Mouse (Mus musculus): ENCODE measurements around the gene Cd83. TPM values are rescaled to one million over a fixed set of nuclear protein-coding genes. Genes with fewer than 3 reads are reported as not detected.

Gene Cd83
- polyA plus RNA-seq, 1 experiment from 2014 or later: 19.0 TPM

DNA sequence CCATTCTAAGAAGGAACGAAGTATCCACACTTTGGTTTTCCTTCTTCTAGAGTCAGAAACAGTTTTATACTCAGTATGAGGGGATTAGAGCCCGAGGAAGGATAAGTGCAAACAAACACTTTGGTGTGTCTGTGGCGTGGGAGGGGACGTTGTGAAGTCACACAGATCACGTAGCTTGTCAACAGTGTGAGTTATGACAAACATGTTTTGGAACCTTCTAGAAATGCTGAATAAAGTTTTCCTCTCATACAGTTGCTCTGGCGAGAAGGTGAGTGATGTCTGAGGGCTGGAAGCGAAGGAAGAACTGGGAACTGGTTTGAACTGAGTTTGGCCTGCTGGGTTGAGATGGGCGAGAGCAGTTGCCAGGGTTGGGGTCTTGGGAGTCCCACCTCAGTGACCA, 4.5 kb upstream of the Cd83 start:
- no peak for TF ChIP-seq CTCF (IDR thresholded peaks at IDR 0.05)
- TF ChIP-seq EP300 (IDR thresholded peaks at IDR 0.05): no peak
- no peak overlapping the region for H3K27ac ChIP-seq (ENCODE audit: low read length)
- ATAC-seq (no peak), DNase-seq (ENCODE audit: low spot score) (no peak)
- H3K36me3 ChIP-seq (ENCODE audit: insufficient read depth, low read length): no peaks in the 10 kb centered on the region
- no peak overlapping the region for H3K9ac ChIP-seq (replicated peaks; ENCODE audit: low read depth)
- no peak overlapping the region for H3K4me3 ChIP-seq (ENCODE audit: low read depth, low read length)
- H3K9me3 ChIP-seq (ENCODE audit: low read length): no peaks in the 10 kb centered on the region
- H3K27me3 ChIP-seq (replicated peaks; ENCODE audit: insufficient read depth, low read length): no peaks in the 10 kb centered on the region
- 82% methylated on average over 8 of the region's 8 CpGs for WGBS
- H3K4me1 ChIP-seq (ENCODE audit: insufficient read depth, low read depth, low read length): no peaks in the 10 kb centered on the region; the same call in 1 of the 2 replicates
- H3K4me2 ChIP-seq (replicated peaks; ENCODE audit: low read depth, low read length): no peak overlapping the region

GRCm38 (mm10) chr13:43785712-43786072, 1.1 kb downstream of the Cd83 start:
- peak overlapping the region; percentile 47; the same call in 1 of the 2 replicates for H3K27ac ChIP-seq (ENCODE audit: low read length)
- peak overlapping the region; percentile 36; the same call in 1 of the 2 replicates for H3K9ac ChIP-seq (replicated peaks; ENCODE audit: low read depth)
- H3K4me1 ChIP-seq (ENCODE audit: insufficient read depth, low read depth, low read length): peaks cover 14% of the 10 kb centered on the region; the same call in 1 of the 2 replicates
- H3K27me3 ChIP-seq (replicated peaks; ENCODE audit: insufficient read depth, low read length): no peaks in the 10 kb centered on the region
- peak overlapping the region; percentile 47 for H3K4me3 ChIP-seq (ENCODE audit: low read depth, low read length)
- H3K36me3 ChIP-seq (ENCODE audit: insufficient read depth, low read length): no peaks in the 10 kb centered on the region
- H3K9me3 ChIP-seq (ENCODE audit: low read length): no peaks in the 10 kb centered on the region
- no peak for DNase-seq (ENCODE audit: low spot score)
- peak overlapping the region; percentile 82 for H3K4me2 ChIP-seq (replicated peaks; ENCODE audit: low read depth, low read length)
- no peak for ATAC-seq
- TF ChIP-seq CTCF (IDR thresholded peaks at IDR 0.05) (no peak), EP300 (IDR thresholded peaks at IDR 0.05) (no peak)
- WGBS: 43% methylated on average over 8 of the region's 8 CpGs

GRCm38 (mm10) chr13:43786171-43786795, 1.7 kb downstream of the Cd83 start:
- 21% methylated on average over 12 of the region's 12 CpGs for WGBS
- ATAC-seq (peak; percentile 63), DNase-seq (ENCODE audit: low spot score) (peak; percentile 60)
- H3K4me3 ChIP-seq (ENCODE audit: low read depth, low read length): peak overlapping the region; percentile 47; the same call in 1 of the 2 replicates
- 0 out of 2 replicates have a peak overlapping the region, but pooled peaks have one; percentile 38 for H3K27ac ChIP-seq (ENCODE audit: low read length)
- H3K9ac ChIP-seq (replicated peaks; ENCODE audit: low read depth): 0 out of 2 replicates have a peak overlapping the region, but pooled peaks have one; percentile 12
- no peaks in the 10 kb centered on the region for H3K9me3 ChIP-seq (ENCODE audit: low read length)
- peaks cover 14% of the 10 kb centered on the region; the same call in 1 of the 2 replicates for H3K4me1 ChIP-seq (ENCODE audit: insufficient read depth, low read depth, low read length)
- H3K36me3 ChIP-seq (ENCODE audit: insufficient read depth, low read length): no peaks in the 10 kb centered on the region
- H3K4me2 ChIP-seq (replicated peaks; ENCODE audit: low read depth, low read length): peak overlapping the region; percentile 82
- TF ChIP-seq EP300 (IDR thresholded peaks at IDR 0.05): no peak; the same call in 1 of the 2 replicates
- no peak for TF ChIP-seq CTCF (IDR thresholded peaks at IDR 0.05)
- no peaks in the 10 kb centered on the region for H3K27me3 ChIP-seq (replicated peaks; ENCODE audit: insufficient read depth, low read length)

DNA sequence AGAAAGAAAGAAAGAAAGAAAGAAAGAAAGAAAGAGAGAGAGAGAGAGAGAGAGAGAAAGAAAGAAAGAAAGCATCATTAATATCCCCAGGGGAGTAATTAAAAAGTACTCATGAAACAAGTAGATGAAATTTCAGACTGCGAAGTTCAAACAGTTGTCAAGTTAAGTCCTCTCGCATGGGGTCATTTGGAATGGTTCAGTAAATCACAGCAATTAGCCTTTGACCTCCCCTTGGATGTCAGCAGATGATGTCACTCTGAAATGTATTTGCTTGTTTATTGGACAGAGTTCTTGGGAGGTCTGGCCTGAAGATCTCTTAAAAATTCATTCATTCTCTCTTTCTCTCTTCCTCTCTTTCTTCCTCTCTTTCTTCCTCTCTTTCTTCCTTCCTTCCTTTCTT, 2.7 kb downstream of the Cd83 start:
- Histone ChIP-seq H3K4me3 (ENCODE audit: low read depth, low read length) (no peak overlapping the region), H3K9me3 (ENCODE audit: low read length) (no peaks in the 10 kb centered on the region), H3K27me3 (replicated peaks; ENCODE audit: insufficient read depth, low read length) (no peaks in the 10 kb centered on the region), H3K9ac (replicated peaks; ENCODE audit: low read depth) (no peak overlapping the region), H3K4me2 (replicated peaks; ENCODE audit: low read depth, low read length) (no peak overlapping the region), H3K36me3 (ENCODE audit: insufficient read depth, low read length) (no peaks in the 10 kb centered on the region), H3K27ac (ENCODE audit: low read length) (no peak overlapping the region), H3K4me1 (ENCODE audit: insufficient read depth, low read depth, low read length) (peaks cover 14% of the 10 kb centered on the region; the same call in 1 of the 2 replicates)
- no peak for TF ChIP-seq CTCF (IDR thresholded peaks at IDR 0.05)
- TF ChIP-seq EP300 (IDR thresholded peaks at IDR 0.05): no peak
- DNase-seq (ENCODE audit: low spot score) (no peak), ATAC-seq (no peak)
- 67% methylated on average over 2 of the region's 2 CpGs for WGBS

GRCm38 (mm10) chr13:43788071-43788470, 3.5 kb downstream of the Cd83 start:
- ATAC-seq (no peak), DNase-seq (ENCODE audit: low spot score) (no peak)
- Histone ChIP-seq H3K27ac (ENCODE audit: low read length) (no peak overlapping the region), H3K36me3 (ENCODE audit: insufficient read depth, low read length) (no peaks in the 10 kb centered on the region), H3K27me3 (replicated peaks; ENCODE audit: insufficient read depth, low read length) (no peaks in the 10 kb centered on the region), H3K4me2 (replicated peaks; ENCODE audit: low read depth, low read length) (no peak overlapping the region), H3K9ac (replicated peaks; ENCODE audit: low read depth) (no peak overlapping the region), H3K4me1 (ENCODE audit: insufficient read depth, low read depth, low read length) (peaks cover 14% of the 10 kb centered on the region; the same call in 1 of the 2 replicates), H3K9me3 (ENCODE audit: low read length) (no peaks in the 10 kb centered on the region), H3K4me3 (ENCODE audit: low read depth, low read length) (no peak overlapping the region)
- no peak for TF ChIP-seq EP300 (IDR thresholded peaks at IDR 0.05)
- TF ChIP-seq CTCF (IDR thresholded peaks at IDR 0.05): no peak
- 76% methylated on average over 8 of the region's 8 CpGs for WGBS

DNA sequence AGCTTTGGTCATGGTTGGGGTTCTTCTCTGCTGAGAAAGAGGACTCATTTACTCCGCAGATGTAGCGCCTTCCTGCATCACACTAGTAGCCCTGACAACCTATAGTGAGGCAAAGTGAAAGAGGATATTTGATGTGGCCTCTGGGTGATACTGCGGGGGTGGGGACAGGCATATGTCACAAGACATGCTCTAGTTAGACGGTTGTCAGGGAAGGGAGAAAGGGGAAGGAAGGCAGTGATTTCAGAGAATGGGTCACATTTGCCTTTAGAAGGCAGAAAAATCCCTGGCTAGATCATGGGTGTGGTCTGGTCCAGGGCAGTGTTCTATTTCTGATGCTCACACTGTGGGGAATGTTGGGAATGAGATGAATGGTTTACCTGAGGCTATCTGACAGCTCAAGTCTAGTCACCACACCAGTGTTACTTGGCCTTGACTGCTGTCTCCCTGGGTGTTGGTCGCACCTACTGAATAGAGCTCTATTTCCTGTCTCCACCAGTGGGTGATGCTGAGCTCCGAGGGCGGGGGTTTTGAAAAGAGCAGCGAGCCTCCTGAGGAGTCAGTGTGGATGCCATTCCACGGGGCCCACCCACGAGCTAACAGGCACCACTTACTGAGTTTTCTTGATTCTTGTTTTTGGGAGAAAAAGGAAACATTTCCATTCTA, 4.5 kb downstream of the Cd83 start:
- no peak overlapping the region for H3K9ac ChIP-seq (replicated peaks; ENCODE audit: low read depth)
- peak; percentile 33; the same call in 1 of the 2 replicates for TF ChIP-seq CTCF (IDR thresholded peaks at IDR 0.05)
- TF ChIP-seq EP300 (IDR thresholded peaks at IDR 0.05): no peak
- no peak overlapping the region for H3K4me2 ChIP-seq (replicated peaks; ENCODE audit: low read depth, low read length)
- 70% methylated on average over 10 of the region's 10 CpGs for WGBS
- DNase-seq (ENCODE audit: low spot score): peak; percentile 40
- peaks cover 14% of the 10 kb centered on the region; the same call in 1 of the 2 replicates for H3K4me1 ChIP-seq (ENCODE audit: insufficient read depth, low read depth, low read length)
- H3K27ac ChIP-seq (ENCODE audit: low read length): no peak overlapping the region
- H3K36me3 ChIP-seq (ENCODE audit: insufficient read depth, low read length): no peaks in the 10 kb centered on the region
- H3K9me3 ChIP-seq (ENCODE audit: low read length): no peaks in the 10 kb centered on the region
- no peak for ATAC-seq
- no peak overlapping the region for H3K4me3 ChIP-seq (ENCODE audit: low read depth, low read length)
- no peaks in the 10 kb centered on the region for H3K27me3 ChIP-seq (replicated peaks; ENCODE audit: insufficient read depth, low read length)
